Comparison of ENCODE assay signal across 8 mouse cellular contexts in the genomic region with DNA sequence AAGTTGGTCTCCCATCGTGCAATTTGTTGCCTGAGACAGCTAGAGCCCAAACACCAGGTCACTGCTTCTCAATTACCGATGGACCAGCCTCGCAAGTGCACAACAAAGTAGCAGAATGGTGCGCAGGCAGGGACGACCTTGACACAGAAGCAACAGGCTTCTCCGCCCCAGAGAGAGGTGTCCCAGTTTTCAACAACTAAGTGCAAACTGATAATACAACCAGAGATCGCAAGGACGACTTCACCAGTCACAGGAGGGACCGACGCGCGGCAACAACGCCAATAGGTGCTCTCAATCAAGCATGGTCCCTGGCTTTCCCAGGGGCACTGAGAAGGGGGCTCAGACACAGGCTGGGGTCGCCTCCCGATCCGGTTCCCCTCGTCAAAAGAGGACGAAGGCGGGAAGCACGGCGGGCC. TPM values are rescaled to one million over a fixed set of nuclear protein-coding genes. Genes with fewer than 3 reads are reported as not detected.
DNase-seq lines count a peak whose midpoint lies in the region; ATAC-seq and TF ChIP-seq lines count a peak whose summit lies in the region.

No protein-coding gene starts in this region.

- no peaks in the 10 kb centered on the region for H3K4me1 ChIP-seq in kidney, postnatal 0 days (replicated peaks; ENCODE audit: insufficient read depth, low read length)
- peaks cover 12% of the 10 kb centered on the region for H3K4me1 ChIP-seq in forebrain, embryonic 14.5 days (ENCODE audit: control insufficient read depth, insufficient read depth, low read length)
- H3K4me1 ChIP-seq in liver, embryonic 11.5 days (replicated peaks; ENCODE audit: control insufficient read depth, insufficient read depth, low read length) = peaks cover 56% of the 10 kb centered on the region
- H3K4me1 ChIP-seq in stomach, embryonic 16.5 days (ENCODE audit: control insufficient read depth, insufficient read depth, low read length) = peaks cover 5% of the 10 kb centered on the region; the same call in 1 of the 2 replicates

- no peak for TF ChIP-seq CTCF in kidney, postnatal 0 days (IDR thresholded peaks at IDR 0.05; ENCODE audit: low read depth)

- no peaks in the 10 kb centered on the region for H3K36me3 ChIP-seq in kidney, postnatal 0 days (ENCODE audit: insufficient read depth, low read length)
- no peaks in the 10 kb centered on the region for H3K36me3 ChIP-seq in forebrain, embryonic 14.5 days (ENCODE audit: control insufficient read depth, insufficient read depth, low read length)
- no peaks in the 10 kb centered on the region for H3K36me3 ChIP-seq in liver, embryonic 11.5 days (ENCODE audit: control insufficient read depth, insufficient read depth, low read length)
- no peaks in the 10 kb centered on the region for H3K36me3 ChIP-seq in stomach, embryonic 16.5 days (ENCODE audit: control insufficient read depth, insufficient read depth, low read length)

- no peaks in the 10 kb centered on the region for H3K27me3 ChIP-seq in kidney, postnatal 0 days (ENCODE audit: insufficient read depth, low read length)
- no peaks in the 10 kb centered on the region for H3K27me3 ChIP-seq in forebrain, embryonic 14.5 days (replicated peaks; ENCODE audit: control insufficient read depth, insufficient read depth, low read length)
- no peaks in the 10 kb centered on the region for H3K27me3 ChIP-seq in liver, embryonic 11.5 days (replicated peaks; ENCODE audit: control insufficient read depth, insufficient read depth, low read length)
- H3K27me3 ChIP-seq in stomach, embryonic 16.5 days (ENCODE audit: control insufficient read depth, insufficient read depth, low read length) = no peaks in the 10 kb centered on the region; the same call in 1 of the 2 replicates

- H3K4me3 ChIP-seq in kidney, postnatal 0 days (replicated peaks; ENCODE audit: low read depth, low read length) = peak overlapping the region; percentile 63
- H3K4me3 ChIP-seq in forebrain, embryonic 14.5 days (ENCODE audit: low read depth, low read length) = peak overlapping the region; percentile 67
- peak overlapping the region; percentile 63 for H3K4me3 ChIP-seq in liver, embryonic 11.5 days (ENCODE audit: low read depth, low read length)
- peak overlapping the region; percentile 78 for H3K4me3 ChIP-seq in stomach, embryonic 16.5 days (replicated peaks; ENCODE audit: low read length)

- peak; percentile 17 for DNase-seq in kidney, postnatal 0 days (ENCODE audit: low spot score)
- no peak for DNase-seq in kidney, postnatal 25 days
- peak; percentile 54 for DNase-seq in ZHBTc4 (ENCODE audit: low read depth, low spot score)
- DNase-seq in forebrain, embryonic 14.5 days (ENCODE audit: low spot score) = no peak
- no peak for DNase-seq in liver, embryonic 11.5 days (ENCODE audit: low spot score)
- DNase-seq in frontal cortex, postnatal 14 days (ENCODE audit: low spot score in 2 of 2) = no peak
- DNase-seq in layer of hippocampus, adult 9-10 months (ENCODE audit: low spot score) = no peak

- peak overlapping the region; percentile 69 for H3K9ac ChIP-seq in kidney, postnatal 0 days (ENCODE audit: low read depth, low read length)
- H3K9ac ChIP-seq in forebrain, embryonic 14.5 days (ENCODE audit: low read length) = peak overlapping the region; percentile 90
- peak overlapping the region; percentile 81 for H3K9ac ChIP-seq in liver, embryonic 11.5 days (ENCODE audit: low read depth, low read length)
- peak overlapping the region; percentile 88 for H3K9ac ChIP-seq in stomach, embryonic 16.5 days (ENCODE audit: low read length)

- WGBS in kidney, postnatal 0 days = under 1% methylated on average over 21 of the region's 21 CpGs
- WGBS in forebrain, embryonic 14.5 days = under 1% methylated on average over 21 of the region's 21 CpGs
- WGBS in liver, embryonic 11.5 days = under 1% methylated on average over 21 of the region's 21 CpGs
- under 1% methylated on average over 21 of the region's 21 CpGs for WGBS in stomach, embryonic 16.5 days

- H3K4me2 ChIP-seq in kidney, postnatal 0 days (ENCODE audit: low read length) = peak overlapping the region; percentile 90
- H3K4me2 ChIP-seq in forebrain, embryonic 14.5 days (ENCODE audit: low read length) = peak overlapping the region; percentile 66
- H3K4me2 ChIP-seq in liver, embryonic 11.5 days = peak overlapping the region; percentile 89
- H3K4me2 ChIP-seq in stomach, embryonic 16.5 days (ENCODE audit: low read depth, low read length) = peak overlapping the region; percentile 99

- H3K9me3 ChIP-seq in kidney, postnatal 0 days (replicated peaks; ENCODE audit: low read length) = no peaks in the 10 kb centered on the region
- H3K9me3 ChIP-seq in forebrain, embryonic 14.5 days (replicated peaks; ENCODE audit: control insufficient read depth, low read length) = no peaks in the 10 kb centered on the region
- H3K9me3 ChIP-seq in liver, embryonic 11.5 days (ENCODE audit: control insufficient read depth, low read length) = no peaks in the 10 kb centered on the region
- no peaks in the 10 kb centered on the region for H3K9me3 ChIP-seq in stomach, embryonic 16.5 days (replicated peaks; ENCODE audit: control insufficient read depth, low read length)

- ATAC-seq in kidney, postnatal 0 days (replicated peaks; ENCODE audit: low FRiP score, low read depth) = no peak; the same call in 1 of the 2 replicates
- ATAC-seq in forebrain, embryonic 14.5 days = no peak; the same call in none of the 2 replicates
- ATAC-seq in liver, embryonic 11.5 days (replicated peaks; ENCODE audit: low FRiP score) = peak; percentile 56
- ATAC-seq in stomach, embryonic 16.5 days (ENCODE audit: insufficient read depth, low FRiP score) = peak; percentile 12; the same call in 1 of the 2 replicates

- H3K27ac ChIP-seq in kidney, postnatal 0 days = no peak overlapping the region; the same call in 1 of the 2 replicates
- H3K27ac ChIP-seq in forebrain, embryonic 14.5 days (ENCODE audit: low read depth, low read length) = peak overlapping the region; percentile 74; the same call in 1 of the 2 replicates
- H3K27ac ChIP-seq in liver, embryonic 11.5 days (ENCODE audit: low read depth, low read length) = peak overlapping the region; percentile 17
- 0 out of 2 replicates have a peak overlapping the region, but pooled peaks have one; percentile 57 for H3K27ac ChIP-seq in stomach, embryonic 16.5 days (ENCODE audit: low read length)

RNA-seq across cellular contexts. Expression of a gene that starts 30.7 kb away (rescaled TPM):
- 6.5 and 6.7 TPM in 2 replicates for polyA plus RNA-seq in kidney, postnatal 0 days (2015; fragmentation: Nextera tagmentation; extraction: Ambion mirVana)
- 7.3 and 7.7 TPM in 2 replicates for polyA plus RNA-seq in forebrain, embryonic 14.5 days (2014; fragmentation: Nextera tagmentation; extraction: Ambion mirVana)
- 19.0 and 19.2 TPM in 2 replicates for polyA plus RNA-seq in liver, embryonic 11.5 days (2014; fragmentation: Nextera tagmentation; extraction: Ambion mirVana)
- 6.2 and 8.6 TPM in 2 replicates for polyA plus RNA-seq in stomach, embryonic 16.5 days (2015; fragmentation: Nextera tagmentation; extraction: Ambion mirVana)

RNA-seq across cellular contexts. Expression of a gene that starts 30.7 kb away (rescaled TPM):
- polyA plus RNA-seq in kidney, postnatal 0 days (2015; fragmentation: Nextera tagmentation; extraction: Ambion mirVana) = 46.3 and 48.1 TPM in 2 replicates
- 38.1 and 38.3 TPM in 2 replicates for polyA plus RNA-seq in forebrain, embryonic 14.5 days (2014; fragmentation: Nextera tagmentation; extraction: Ambion mirVana)
- 89.3 and 94.7 TPM in 2 replicates for polyA plus RNA-seq in liver, embryonic 11.5 days (2014; fragmentation: Nextera tagmentation; extraction: Ambion mirVana)
- polyA plus RNA-seq in stomach, embryonic 16.5 days (2015; fragmentation: Nextera tagmentation; extraction: Ambion mirVana) = 49.5 and 57.2 TPM in 2 replicates

Comparison
In these comparisons a context has a peak if more than half of its experiments do, and no peak if none do; other contexts are left out.
1. DNase-seq: peak in kidney, postnatal 0 days (single experiment) and ZHBTc4 (single experiment); none in kidney, postnatal 25 days (0 of 2), forebrain, embryonic 14.5 days (single experiment), liver, embryonic 11.5 days (single experiment), frontal cortex, postnatal 14 days (0 of 2) and layer of hippocampus, adult 9-10 months (single experiment).
2. ATAC-seq: peak in liver, embryonic 11.5 days (single experiment) and stomach, embryonic 16.5 days (single experiment); none in kidney, postnatal 0 days (single experiment) and forebrain, embryonic 14.5 days (single experiment).
3. Peak in every context shown above with its lines, with median percentiles within 50 percentile points of each other: H3K4me2 ChIP-seq, H3K4me3 ChIP-seq and H3K9ac ChIP-seq.